Mouse (Mus musculus): ENCODE results near the gene Cited1. TPM values are rescaled to one million over a fixed set of nuclear protein-coding genes. Genes with fewer than 3 reads are reported as not detected.
"Not testable (repeated sequence)": the region's sequence is repeated elsewhere in the genome, so short reads cannot be mapped to it uniquely, and the experiment has no call there.

Cited1 gene
- not detected in 2 replicates for total RNA-seq (2015; ENCODE audit: low replicate concordance)
- not detected in 2 replicates for total RNA-seq (2017; ENCODE audit: low replicate concordance)

DNA sequence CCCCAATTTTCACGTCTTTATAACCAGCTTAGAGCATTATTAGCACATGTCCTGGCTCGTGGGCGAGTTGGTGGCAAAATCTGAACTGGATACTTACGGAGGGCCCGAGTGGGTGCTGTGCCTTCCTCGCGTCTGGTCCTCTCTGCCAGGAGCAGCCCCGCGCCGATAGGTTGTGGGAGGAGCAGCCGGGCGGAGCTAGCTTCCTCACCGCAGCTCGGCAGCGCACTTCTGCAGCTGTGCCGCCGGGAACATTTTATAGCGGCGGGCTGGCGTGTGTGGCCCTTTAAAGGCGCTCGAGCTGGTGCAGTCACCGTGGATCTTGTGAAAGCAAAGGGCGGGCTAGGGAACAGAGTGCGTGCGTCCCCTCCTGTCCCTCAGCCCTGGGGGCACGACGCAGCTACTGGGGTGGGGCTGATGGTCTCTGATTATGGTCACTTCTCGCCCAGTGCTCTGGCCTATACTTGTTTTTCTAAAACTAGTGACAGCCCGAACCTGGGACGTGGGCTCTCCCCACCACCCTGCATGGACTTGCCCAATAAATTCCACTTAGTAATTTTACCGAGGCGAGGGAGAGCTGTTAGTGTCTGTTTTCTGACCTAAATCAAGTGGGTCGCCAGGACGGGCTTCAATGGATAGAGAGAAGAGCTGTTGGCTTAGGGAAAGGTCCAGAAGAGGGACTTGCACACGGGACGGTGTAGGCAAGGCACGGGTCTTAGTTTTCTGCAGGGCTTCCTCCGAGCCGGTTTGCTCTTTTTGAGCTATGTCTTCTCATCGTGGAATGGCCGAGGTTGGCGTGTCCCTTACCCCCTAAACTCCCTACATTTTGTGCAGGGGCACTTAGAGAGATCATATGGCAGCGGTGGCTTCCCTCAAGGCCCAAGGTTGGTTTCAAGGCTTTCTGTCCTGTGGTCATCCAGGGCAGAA, at the start of gene Cited1:
Cited1 (minus strand) TSS at position 245 of the 924 bp plus-strand sequence.
- ATAC-seq (replicated peaks; ENCODE audit: low FRiP score, poor library complexity, severe bottlenecking) = no peak

DNA sequence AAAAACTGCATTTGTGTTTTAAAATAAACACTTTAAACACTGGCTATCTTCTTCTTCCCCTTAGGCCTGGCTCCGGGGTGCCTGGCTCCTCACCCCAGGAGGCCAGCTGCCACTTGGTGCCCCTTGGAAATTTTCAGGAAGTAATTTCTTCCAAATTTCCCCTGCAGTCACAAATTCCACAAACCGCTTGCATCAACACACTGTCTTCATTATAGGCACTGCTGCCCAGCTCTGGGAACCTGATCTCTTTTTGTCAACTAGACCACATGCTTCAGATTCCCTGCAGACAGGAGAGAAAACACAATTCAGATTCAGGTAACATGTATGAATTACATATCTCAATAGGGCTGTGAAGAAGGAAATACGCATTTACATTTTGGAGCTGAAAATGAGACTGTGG, 32.9 kb upstream of the Cited1 start:
- ATAC-seq (replicated peaks; ENCODE audit: low FRiP score, poor library complexity, severe bottlenecking) = no peak

DNA sequence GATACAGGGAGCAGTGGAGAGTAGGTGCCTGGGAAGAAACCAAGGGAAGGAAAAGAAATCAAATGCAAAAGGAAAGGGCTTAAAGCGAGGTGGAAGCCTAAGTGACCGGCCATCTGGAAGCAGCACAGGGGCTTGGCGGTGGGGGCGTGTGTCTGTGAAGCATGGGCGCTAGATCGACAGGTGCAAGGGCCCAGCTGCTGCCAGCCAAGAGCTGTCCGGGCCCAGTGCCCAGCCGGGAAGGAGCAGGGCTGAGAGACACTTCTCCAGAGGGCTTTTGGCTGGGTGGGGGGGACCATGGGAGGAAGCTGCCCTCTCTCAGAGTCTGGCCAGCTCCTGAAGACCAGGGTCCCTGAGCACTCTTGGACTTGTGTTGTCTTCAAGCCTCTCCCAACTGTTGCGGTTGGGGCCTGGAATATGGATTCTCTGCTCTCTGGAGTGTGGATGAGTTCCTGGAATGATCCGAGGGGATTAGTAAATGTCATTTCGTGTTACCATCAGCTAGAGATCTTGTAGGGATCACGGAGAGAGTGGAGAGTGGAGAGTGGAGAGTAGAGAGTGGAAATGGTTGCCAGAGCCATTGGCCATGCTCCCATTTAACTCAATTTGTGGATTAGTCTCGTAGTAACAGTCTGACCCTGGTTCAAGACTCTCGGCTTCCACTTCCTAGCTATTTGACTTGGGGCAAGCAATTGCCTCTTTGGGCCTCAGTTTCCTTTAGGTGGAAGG, 10.8 kb upstream of the Cited1 start:
- no peak for ATAC-seq (replicated peaks; ENCODE audit: low FRiP score, poor library complexity, severe bottlenecking)

DNA sequence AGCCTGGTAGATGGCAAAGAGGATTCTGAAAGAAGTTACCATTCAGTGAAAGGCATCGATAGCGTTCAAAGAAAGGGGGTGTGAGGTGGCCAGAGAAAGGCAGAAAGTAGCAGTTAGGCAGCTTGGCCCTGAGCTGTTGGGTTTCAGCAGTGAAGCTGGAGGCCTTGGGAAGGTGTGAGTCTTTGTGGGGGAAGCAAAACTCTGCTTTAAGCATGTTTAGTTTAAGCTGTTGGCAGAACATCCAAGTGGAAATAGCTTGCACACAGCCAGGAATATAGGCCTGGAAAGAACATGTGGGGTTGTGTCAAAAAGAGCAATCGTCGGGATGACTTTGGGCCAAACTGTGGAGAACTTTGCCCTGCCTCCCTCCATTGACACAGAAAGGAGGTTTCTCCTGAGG, 7.8 kb upstream of the Cited1 start:
- no peak for ATAC-seq (replicated peaks; ENCODE audit: low FRiP score, poor library complexity, severe bottlenecking)

DNA sequence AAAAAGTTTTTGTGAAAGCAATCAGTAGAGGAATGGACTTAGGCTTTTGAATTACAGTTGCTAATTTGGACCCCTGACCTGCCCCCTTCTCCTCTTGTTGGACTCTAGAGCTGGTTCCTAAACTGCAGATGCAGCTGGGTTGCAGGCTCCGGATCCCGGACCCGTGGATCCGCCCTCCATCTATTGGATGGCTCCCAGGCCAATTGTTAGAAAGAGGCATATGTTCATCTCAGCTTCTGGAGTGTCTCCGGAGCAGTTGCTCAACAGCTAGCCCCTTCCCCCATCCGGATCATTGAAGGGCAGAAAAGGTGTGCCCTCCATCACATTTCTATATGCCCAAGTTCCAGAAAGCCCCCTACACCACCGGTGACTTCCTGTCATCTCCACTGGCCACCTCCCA, 1.9 kb upstream of the Cited1 start:
- ATAC-seq (replicated peaks; ENCODE audit: low FRiP score, poor library complexity, severe bottlenecking) = no peak

- no peak for ATAC-seq (replicated peaks; ENCODE audit: low FRiP score, poor library complexity, severe bottlenecking)
Observed at GRCm38 (mm10) chrX:102251221-102251936, 602 bp downstream of the Cited1 start.

- no peak for ATAC-seq (replicated peaks; ENCODE audit: low FRiP score, poor library complexity, severe bottlenecking)
Observed at GRCm38 (mm10) chrX:102250891-102251170, 1.1 kb downstream of the Cited1 start.

DNA sequence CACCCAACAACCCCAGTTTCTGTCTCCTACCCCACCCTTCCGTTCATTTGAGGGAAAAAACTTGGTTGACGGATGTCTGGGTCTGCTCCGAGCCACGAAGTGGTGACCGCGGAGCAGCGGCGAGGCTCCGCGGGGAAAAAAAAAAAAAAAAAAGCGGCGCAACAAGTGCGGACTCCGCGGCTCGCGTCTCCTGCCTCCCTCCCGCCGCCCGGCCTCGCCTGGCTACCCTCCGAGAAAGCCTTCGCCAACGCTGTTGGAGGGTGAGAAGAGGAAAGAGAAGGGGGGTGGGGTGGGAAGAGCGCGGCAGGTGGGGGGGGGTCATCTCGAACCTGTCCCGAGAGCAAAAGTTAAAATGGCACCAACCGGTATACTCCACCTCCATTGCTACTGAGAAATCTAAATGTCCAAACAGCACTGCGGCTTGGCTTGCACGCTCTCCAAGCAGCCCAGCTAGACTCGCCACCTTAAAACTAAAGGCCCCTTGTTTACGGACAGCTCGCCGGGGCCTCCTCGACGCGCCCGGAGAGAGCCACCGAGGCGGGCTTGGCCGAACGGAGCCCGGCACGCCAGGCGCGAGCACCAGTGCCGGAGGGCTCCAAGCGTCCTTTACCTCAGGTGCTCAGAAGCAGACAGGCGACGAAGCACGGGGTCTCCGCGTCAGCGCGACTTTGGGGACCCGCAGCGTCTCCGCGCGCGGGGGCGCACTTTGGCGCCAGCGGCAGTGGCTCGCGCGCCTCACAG, 1.7 kb downstream of the Cited1 start:
- ATAC-seq (replicated peaks; ENCODE audit: low FRiP score, poor library complexity, severe bottlenecking) = no peak

DNA sequence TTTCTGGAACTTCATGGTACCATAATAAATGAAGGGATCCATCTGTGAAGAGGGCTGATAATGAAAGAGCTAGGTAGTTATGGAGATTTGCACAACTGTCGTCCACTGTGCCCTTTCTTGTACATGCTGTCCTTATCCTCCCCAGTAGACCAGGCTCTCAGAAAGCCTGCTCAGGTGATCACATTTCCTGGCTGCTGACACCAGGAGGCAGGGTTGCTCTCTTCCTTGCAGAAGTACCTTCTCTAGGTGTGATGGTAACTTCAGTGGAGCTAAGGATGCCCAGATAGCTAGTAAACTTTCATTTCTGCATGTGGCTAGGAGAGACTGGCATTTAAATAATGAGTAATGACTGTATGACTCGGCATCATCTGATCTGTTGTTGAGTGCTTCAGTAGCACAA, 7.6 kb downstream of the Cited1 start:
- no peak for ATAC-seq (replicated peaks; ENCODE audit: low FRiP score, poor library complexity, severe bottlenecking)

DNA sequence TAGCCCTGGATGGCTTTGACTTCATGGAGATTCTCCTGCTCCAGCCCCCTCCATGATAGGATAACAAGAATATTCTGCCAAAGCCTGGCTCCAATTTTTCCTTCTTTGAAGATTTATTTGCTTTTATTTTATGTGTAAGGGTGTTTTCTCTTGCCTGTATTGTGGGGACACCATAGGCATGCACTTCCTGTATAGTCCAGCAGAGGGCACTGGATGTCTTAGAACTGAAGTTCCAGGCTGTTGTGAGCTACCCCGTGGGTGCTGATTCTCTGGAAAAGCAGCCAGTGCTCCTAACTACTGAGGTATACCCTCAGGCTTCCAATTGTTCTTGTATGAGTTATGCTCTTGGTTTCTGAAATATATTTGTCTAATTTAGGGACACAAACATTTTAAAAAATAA, 32.9 kb downstream of the Cited1 start:
- ATAC-seq (replicated peaks; ENCODE audit: low FRiP score, poor library complexity, severe bottlenecking) = no peak

DNA sequence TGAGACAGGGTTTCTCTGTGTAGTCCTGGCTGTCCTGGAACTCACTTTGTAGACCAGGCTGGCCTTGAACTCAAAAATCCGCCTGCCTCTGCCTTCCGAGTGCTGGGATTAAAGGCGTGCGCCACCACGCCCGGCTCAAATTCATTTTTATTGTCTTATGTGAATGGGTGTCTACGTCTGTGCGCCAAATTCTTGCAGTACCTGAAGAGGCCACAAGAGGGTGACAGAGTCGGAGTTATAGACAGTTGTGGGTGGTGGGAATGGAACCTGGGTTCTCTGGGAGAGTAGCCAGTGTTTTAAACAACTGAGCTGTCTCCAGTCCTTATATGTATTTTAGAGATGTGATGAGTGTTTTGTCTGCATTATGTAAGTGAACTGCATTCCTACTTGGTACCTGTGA, 36.6 kb downstream of the Cited1 start:
- not testable (repeated sequence) for ATAC-seq (replicated peaks; ENCODE audit: low FRiP score, poor library complexity, severe bottlenecking)

Other genes starting within 250 kb of the Cited1 start
- gene Rtl5, start 180.9 kb downstream of the Cited1 start, total RNA-seq (2015; ENCODE audit: low replicate concordance) = not detected in 2 replicates
- gene Rtl5, start 180.9 kb downstream of the Cited1 start, total RNA-seq (2017; ENCODE audit: low replicate concordance) = 0.77 and 2.4 TPM in 2 replicates
- 11.1 and 17.7 TPM in 2 replicates for gene Pin4, start 132.7 kb downstream of the Cited1 start, total RNA-seq (2015; ENCODE audit: low replicate concordance)
- gene Pin4, start 132.7 kb downstream of the Cited1 start, total RNA-seq (2017; ENCODE audit: low replicate concordance) = 26.3 and 52.1 TPM in 2 replicates
- gene Ercc6l, start 95.1 kb downstream of the Cited1 start, total RNA-seq (2015; ENCODE audit: low replicate concordance) = 7.7 and 11.1 TPM in 2 replicates
- 9.9 and 13.9 TPM in 2 replicates for gene Ercc6l, start 95.1 kb downstream of the Cited1 start, total RNA-seq (2017; ENCODE audit: low replicate concordance)
- gene Rps4x, start 62.8 kb downstream of the Cited1 start, total RNA-seq (2015; ENCODE audit: low replicate concordance) = 798 and 880 TPM in 2 replicates
- 381 and 473 TPM in 2 replicates for gene Rps4x, start 62.8 kb downstream of the Cited1 start, total RNA-seq (2017; ENCODE audit: low replicate concordance)